Mouse (Mus musculus): ENCODE data around the gene Frmd4a. TPM values are rescaled to one million over a fixed set of nuclear protein-coding genes. Genes with fewer than 3 reads are reported as not detected.

The Frmd4a gene
- polyA plus RNA-seq, 1 experiment from 2014 or later: 35.9 TPM

- H3K9ac ChIP-seq: no peak overlapping the region
- no peak overlapping the region for H3K27ac ChIP-seq
- no peaks in the 10 kb centered on the region for H3K27me3 ChIP-seq
- H3K4me2 ChIP-seq: no peak overlapping the region
- no peak for ATAC-seq (replicated peaks; ENCODE audit: low FRiP score)
- no peak overlapping the region for H3K4me3 ChIP-seq (replicated peaks)
- WGBS: 82% methylated on average over 3 of the region's 3 CpGs
- H3K4me1 ChIP-seq: peaks cover 7% of the 10 kb centered on the region
- no peaks in the 10 kb centered on the region for H3K36me3 ChIP-seq
- no peaks in the 10 kb centered on the region for H3K9me3 ChIP-seq (replicated peaks)
These were observed 245.2 kb downstream of the Frmd4a start for GRCm38 (mm10) chr2:4262667-4263066.

DNA sequence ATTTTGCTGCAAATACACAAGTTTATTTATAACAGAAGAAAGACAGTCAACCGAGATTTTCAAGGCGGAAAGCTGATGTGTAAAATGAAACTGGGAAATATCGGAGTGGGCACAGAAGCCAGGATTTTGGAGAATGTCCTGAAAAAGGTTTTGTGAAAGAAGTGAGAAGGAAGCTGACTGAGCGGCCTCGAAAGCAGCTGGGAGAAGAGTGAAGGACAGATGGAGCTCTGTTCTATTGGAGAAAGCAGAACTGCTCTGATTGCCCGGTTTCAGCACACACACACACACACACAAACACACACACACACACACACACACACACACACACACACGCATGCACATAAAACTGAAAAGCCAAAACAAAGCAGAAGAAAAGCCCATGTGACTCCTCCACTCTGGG lies 249.9 kb downstream of the Frmd4a start:
- no peaks in the 10 kb centered on the region for H3K4me1 ChIP-seq
- no peak overlapping the region for H3K27ac ChIP-seq
- H3K9ac ChIP-seq: no peak overlapping the region
- no peaks in the 10 kb centered on the region for H3K9me3 ChIP-seq (replicated peaks)
- WGBS: 89% methylated on average over 6 of the region's 7 CpGs
- H3K4me2 ChIP-seq: no peak overlapping the region
- H3K4me3 ChIP-seq (replicated peaks): no peak overlapping the region
- ATAC-seq (replicated peaks; ENCODE audit: low FRiP score): no peak
- no peaks in the 10 kb centered on the region for H3K36me3 ChIP-seq
- no peaks in the 10 kb centered on the region for H3K27me3 ChIP-seq

DNA sequence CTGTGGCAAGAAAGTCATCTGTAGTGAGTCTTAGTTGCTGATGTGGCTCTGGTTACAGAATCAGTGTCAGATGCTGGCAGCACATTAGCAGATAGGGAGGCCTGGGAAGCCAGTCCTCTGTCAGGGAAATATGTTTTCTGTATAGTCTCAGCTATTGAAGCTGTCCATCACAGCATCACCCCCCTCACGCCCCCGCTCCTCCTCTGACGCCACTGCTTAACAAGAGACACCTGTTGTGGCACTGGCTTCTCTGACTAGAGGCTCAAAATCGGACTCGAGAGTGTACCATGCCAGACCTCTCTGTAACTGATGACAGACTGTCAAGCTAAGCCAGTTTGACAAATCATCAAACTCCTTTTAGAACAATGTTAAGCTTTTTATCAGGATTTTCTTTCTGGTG lies 265.3 kb downstream of the Frmd4a start:
- 0 out of 2 replicates have a peak, but pooled peaks have one; percentile 33 for ATAC-seq (replicated peaks; ENCODE audit: low FRiP score)
- no peak overlapping the region for H3K4me2 ChIP-seq
- no peaks in the 10 kb centered on the region for H3K27me3 ChIP-seq
- H3K9me3 ChIP-seq (replicated peaks): no peaks in the 10 kb centered on the region
- no peak overlapping the region for H3K27ac ChIP-seq
- H3K4me3 ChIP-seq (replicated peaks): no peak overlapping the region
- H3K9ac ChIP-seq: no peak overlapping the region
- H3K4me1 ChIP-seq: peaks cover 23% of the 10 kb centered on the region
- H3K36me3 ChIP-seq: no peaks in the 10 kb centered on the region
- WGBS: 22% methylated on average over 5 of the region's 5 CpGs

- Histone ChIP-seq H3K27ac (no peak overlapping the region), H3K4me2 (no peak overlapping the region), H3K36me3 (no peaks in the 10 kb centered on the region), H3K4me3 (replicated peaks) (no peak overlapping the region), H3K27me3 (no peaks in the 10 kb centered on the region), H3K9ac (no peak overlapping the region), H3K9me3 (replicated peaks) (0 out of 2 replicates have a peak, but pooled peaks cover 3% of the 10 kb centered on the region), H3K4me1 (peaks cover 23% of the 10 kb centered on the region)
- 10% methylated on average over 4 of the region's 4 CpGs for WGBS
- 0 out of 2 replicates have a peak, but pooled peaks have one; percentile 15 for ATAC-seq (replicated peaks; ENCODE audit: low FRiP score)
These were observed 268.3 kb downstream of the Frmd4a start for GRCm38 (mm10) chr2:4285693-4286291.

GRCm38 (mm10) chr2:4286390-4286901 lies 268.9 kb downstream of the Frmd4a start:
- Histone ChIP-seq H3K4me1 (peaks cover 23% of the 10 kb centered on the region), H3K27ac (no peak overlapping the region), H3K36me3 (no peaks in the 10 kb centered on the region), H3K4me3 (replicated peaks) (no peak overlapping the region), H3K27me3 (no peaks in the 10 kb centered on the region), H3K4me2 (0 out of 2 replicates have a peak overlapping the region, but pooled peaks have one; percentile 15), H3K9me3 (replicated peaks) (0 out of 2 replicates have a peak, but pooled peaks cover 3% of the 10 kb centered on the region), H3K9ac (no peak overlapping the region)
- 0 out of 2 replicates have a peak, but pooled peaks have one; percentile 29 for ATAC-seq (replicated peaks; ENCODE audit: low FRiP score)
- WGBS: 40% methylated on average over 8 of the region's 8 CpGs

DNA sequence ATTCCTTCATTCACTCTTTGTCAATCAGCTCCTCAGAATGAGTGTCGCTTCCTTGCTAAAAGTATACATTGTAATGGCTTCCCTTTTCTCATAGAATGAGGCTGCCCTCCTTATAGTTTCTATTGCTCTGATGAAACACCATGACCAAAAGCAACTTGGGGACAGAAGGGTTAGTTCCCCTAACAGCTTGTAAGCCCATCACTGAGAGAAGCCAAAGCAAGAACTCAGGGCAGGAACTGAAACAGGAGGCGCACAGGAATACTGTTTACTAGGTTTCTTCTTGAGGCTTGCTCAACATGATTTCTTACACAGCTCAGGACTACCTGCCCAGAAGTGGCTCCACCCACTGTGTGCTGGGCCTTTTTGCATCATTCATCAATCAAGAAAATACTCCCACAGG lies 273.0 kb downstream of the Frmd4a start:
- Histone ChIP-seq H3K36me3 (no peaks in the 10 kb centered on the region), H3K9ac (no peak overlapping the region), H3K9me3 (replicated peaks) (0 out of 2 replicates have a peak, but pooled peaks cover 3% of the 10 kb centered on the region), H3K27me3 (no peaks in the 10 kb centered on the region), H3K4me3 (replicated peaks) (no peak overlapping the region), H3K27ac (no peak overlapping the region), H3K4me1 (peaks cover 14% of the 10 kb centered on the region), H3K4me2 (no peak overlapping the region)
- 91% methylated on average over 2 of the region's 2 CpGs for WGBS
- no peak for ATAC-seq (replicated peaks; ENCODE audit: low FRiP score)

- Histone ChIP-seq H3K9me3 (replicated peaks) (0 out of 2 replicates have a peak, but pooled peaks cover 3% of the 10 kb centered on the region), H3K27me3 (no peaks in the 10 kb centered on the region), H3K4me3 (replicated peaks) (no peak overlapping the region), H3K4me1 (peaks cover 11% of the 10 kb centered on the region), H3K9ac (no peak overlapping the region), H3K36me3 (no peaks in the 10 kb centered on the region), H3K27ac (no peak overlapping the region), H3K4me2 (no peak overlapping the region)
- ATAC-seq (replicated peaks; ENCODE audit: low FRiP score): no peak
- 50% methylated on average over 2 of the region's 2 CpGs for WGBS
These were observed 273.6 kb downstream of the Frmd4a start for GRCm38 (mm10) chr2:4291100-4291499.

- Histone ChIP-seq H3K36me3 (no peaks in the 10 kb centered on the region), H3K9ac (no peak overlapping the region), H3K27me3 (no peaks in the 10 kb centered on the region), H3K9me3 (replicated peaks) (0 out of 2 replicates have a peak, but pooled peaks cover 3% of the 10 kb centered on the region), H3K27ac (no peak overlapping the region), H3K4me3 (replicated peaks) (no peak overlapping the region), H3K4me1 (peaks cover 7% of the 10 kb centered on the region), H3K4me2 (no peak overlapping the region)
- WGBS: 96% methylated on average over 3 of the region's 3 CpGs
- ATAC-seq (replicated peaks; ENCODE audit: low FRiP score): no peak
These were observed 274.2 kb downstream of the Frmd4a start for GRCm38 (mm10) chr2:4291671-4292070.

- no peak overlapping the region for H3K9ac ChIP-seq
- no peak overlapping the region for H3K4me2 ChIP-seq
- no peak overlapping the region for H3K4me3 ChIP-seq (replicated peaks)
- H3K27me3 ChIP-seq: no peaks in the 10 kb centered on the region
- H3K36me3 ChIP-seq: no peaks in the 10 kb centered on the region
- H3K9me3 ChIP-seq (replicated peaks): 0 out of 2 replicates have a peak, but pooled peaks cover 1% of the 10 kb centered on the region
- H3K4me1 ChIP-seq: peaks cover 26% of the 10 kb centered on the region
- no peak overlapping the region for H3K27ac ChIP-seq
- ATAC-seq (replicated peaks; ENCODE audit: low FRiP score): no peak
- 91% methylated on average over 1 of the region's 1 CpGs for WGBS
These were observed 276.2 kb downstream of the Frmd4a start for GRCm38 (mm10) chr2:4293726-4294125.

DNA sequence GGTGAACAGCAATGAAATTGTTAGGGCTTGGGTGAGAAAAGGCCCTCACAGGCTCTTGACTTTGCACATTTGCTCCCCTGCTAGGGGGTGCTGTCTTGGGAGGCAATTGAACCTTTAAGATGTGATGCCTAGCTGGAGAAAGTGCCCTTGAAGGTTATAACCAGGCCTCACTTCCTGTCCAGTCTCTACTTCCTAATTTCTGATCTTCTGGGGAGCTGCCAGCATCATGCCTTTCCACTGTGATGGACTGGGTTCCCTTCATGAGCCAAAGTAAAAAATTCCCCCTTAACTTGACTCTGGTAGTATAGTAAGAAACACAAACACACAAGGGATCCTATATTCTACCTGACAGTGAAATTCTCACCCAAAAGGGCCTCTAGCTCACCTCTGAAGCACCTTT lies 278.1 kb downstream of the Frmd4a start:
- Histone ChIP-seq H3K27ac (no peak overlapping the region), H3K36me3 (no peaks in the 10 kb centered on the region), H3K4me3 (replicated peaks) (no peak overlapping the region), H3K9me3 (replicated peaks) (no peaks in the 10 kb centered on the region), H3K9ac (no peak overlapping the region), H3K27me3 (no peaks in the 10 kb centered on the region), H3K4me2 (no peak overlapping the region), H3K4me1 (peaks cover 45% of the 10 kb centered on the region)
- ATAC-seq (replicated peaks; ENCODE audit: low FRiP score): no peak

GRCm38 (mm10) chr2:4296881-4297280 lies 279.4 kb downstream of the Frmd4a start:
- no peak for ATAC-seq (replicated peaks; ENCODE audit: low FRiP score)

DNA sequence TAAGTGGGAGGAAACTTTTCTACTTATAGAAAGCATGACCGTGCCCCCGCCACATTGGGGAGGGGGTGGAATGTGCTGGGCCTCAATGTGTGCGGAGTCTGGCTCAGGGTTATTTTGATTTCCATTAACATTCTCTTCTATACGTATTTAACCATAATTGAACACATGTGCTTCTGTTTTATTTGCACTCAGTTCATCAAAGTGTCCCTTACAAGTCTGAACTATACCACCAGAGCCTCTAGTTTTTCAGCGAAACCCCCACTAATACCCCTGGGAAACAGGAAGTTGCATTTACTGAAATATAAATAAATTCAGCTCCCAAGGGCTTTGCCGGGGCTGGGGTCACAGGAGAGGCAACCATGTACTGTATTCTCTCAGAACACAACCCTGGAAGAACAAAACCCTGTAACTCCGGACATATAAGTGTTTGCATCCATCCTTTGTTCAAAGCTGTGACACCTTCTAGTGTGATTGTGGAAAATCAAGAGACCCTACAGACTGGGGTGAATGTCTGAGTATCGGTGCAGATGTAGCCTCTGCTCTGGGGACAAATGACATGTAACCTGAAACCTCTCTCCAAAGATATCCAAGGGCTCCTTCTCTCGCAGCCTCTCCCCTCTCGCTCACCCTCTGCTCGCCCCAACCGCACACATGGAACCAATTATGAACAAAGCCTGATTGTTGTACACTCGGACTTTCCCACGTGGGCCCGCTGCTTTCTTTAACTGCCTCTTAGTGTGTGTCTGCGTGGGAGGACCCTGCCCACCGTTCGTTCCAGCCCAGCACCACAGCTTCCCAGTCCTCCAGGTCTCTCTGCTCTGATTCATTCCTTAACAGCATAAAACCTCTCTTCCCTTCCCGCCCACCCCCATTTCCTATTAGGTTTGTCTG lies 281.1 kb downstream of the Frmd4a start:
- Histone ChIP-seq H3K4me3 (replicated peaks) (peak overlapping the region; percentile 24), H3K36me3 (no peaks in the 10 kb centered on the region), H3K4me2 (peak overlapping the region; percentile 73), H3K9me3 (replicated peaks) (no peaks in the 10 kb centered on the region), H3K27me3 (no peaks in the 10 kb centered on the region), H3K27ac (peak overlapping the region; percentile 90), H3K4me1 (peaks cover 52% of the 10 kb centered on the region), H3K9ac (0 out of 2 replicates have a peak overlapping the region, but pooled peaks have one; percentile 23)
- peak; percentile 78 for ATAC-seq (replicated peaks; ENCODE audit: low FRiP score)
- 3% methylated on average over 19 of the region's 19 CpGs for WGBS

More at GRCm38 (mm10) chr2:4296881-4297280, 279.4 kb downstream of the Frmd4a start:
- 51% methylated on average over 10 of the region's 10 CpGs for WGBS
- H3K36me3 ChIP-seq: no peaks in the 10 kb centered on the region
- H3K4me3 ChIP-seq (replicated peaks): no peak overlapping the region
- H3K27me3 ChIP-seq: no peaks in the 10 kb centered on the region
- no peak overlapping the region for H3K9ac ChIP-seq
- no peaks in the 10 kb centered on the region for H3K9me3 ChIP-seq (replicated peaks)
- H3K27ac ChIP-seq: 0 out of 2 replicates have a peak overlapping the region, but pooled peaks have one; percentile 90
- no peak overlapping the region for H3K4me2 ChIP-seq
- peaks cover 47% of the 10 kb centered on the region for H3K4me1 ChIP-seq
